Mouse (Mus musculus) regulatory T cell (primary cell): ENCODE data around the gene Dcaf5.

Experiments used
- in situ Hi-C: fragments of 300-600 bp; cut with MboI, MseI; formaldehyde crosslinking; loops from one replicate; pipeline ENCODE4 v1.15.1; 2025; ENCODE audit warnings: high pct_unique_total_duplicates

Dcaf5 gene

GRCm38 (mm10) chr12:80436336-80436976 lies at the start of gene Dcaf5:
Dcaf5 (minus strand) TSS chr12:80436601.
- in situ Hi-C loops = no loop called here

GRCm38 (mm10) chr12:80483397-80483796 lies 47.0 kb upstream of the Dcaf5 start:
- in situ Hi-C loops = no loop called here

- in situ Hi-C loops = no loop called here
These were observed 43.6 kb upstream of the Dcaf5 start for GRCm38 (mm10) chr12:80479986-80480385.

- in situ Hi-C loops = no loop called here
These were observed 37.3 kb upstream of the Dcaf5 start for GRCm38 (mm10) chr12:80473731-80474130.

GRCm38 (mm10) chr12:80471926-80472325 lies 35.5 kb upstream of the Dcaf5 start:
- in situ Hi-C loops = no loop called here

- in situ Hi-C loops = no loop called here
These were observed 33.8 kb upstream of the Dcaf5 start for GRCm38 (mm10) chr12:80470206-80470605.

GRCm38 (mm10) chr12:80463666-80464269 lies 27.4 kb upstream of the Dcaf5 start:
- in situ Hi-C loops = loop anchor here (10.0 kb wide), 1 partner anchor 1549 kb away; no protein-coding TSS in a partner anchor

- in situ Hi-C loops = loop anchor here (10.0 kb wide), 1 partner anchor 1548 kb away; no protein-coding TSS in a partner anchor
These were observed 26.7 kb upstream of the Dcaf5 start, which contains the start of gene Exd2 for GRCm38 (mm10) chr12:80462942-80463651. Exd2 (plus strand) TSS chr12:80463095.

GRCm38 (mm10) chr12:80462292-80462896 lies 26.0 kb upstream of the Dcaf5 start:
- in situ Hi-C loops = loop anchor here (10.0 kb wide), 1 partner anchor 1548 kb away; no protein-coding TSS in a partner anchor

- in situ Hi-C loops = no loop called here
These were observed 21.6 kb upstream of the Dcaf5 start for GRCm38 (mm10) chr12:80458033-80458432.

- in situ Hi-C loops = no loop called here
These were observed 17.1 kb upstream of the Dcaf5 start for GRCm38 (mm10) chr12:80453506-80453905.

GRCm38 (mm10) chr12:80444525-80445109 lies 8.2 kb upstream of the Dcaf5 start:
- in situ Hi-C loops = no loop called here

- in situ Hi-C loops = no loop called here
These were observed 4.6 kb upstream of the Dcaf5 start for GRCm38 (mm10) chr12:80440957-80441356.

- in situ Hi-C loops = no loop called here
These were observed 762 bp upstream of the Dcaf5 start for GRCm38 (mm10) chr12:80437051-80437675.

GRCm38 (mm10) chr12:80435887-80436286 lies 514 bp downstream of the Dcaf5 start:
- in situ Hi-C loops = no loop called here

GRCm38 (mm10) chr12:80434961-80435691 lies 1.3 kb downstream of the Dcaf5 start:
- in situ Hi-C loops = no loop called here

- in situ Hi-C loops = no loop called here
These were observed 1.8 kb downstream of the Dcaf5 start for GRCm38 (mm10) chr12:80434601-80434960.

GRCm38 (mm10) chr12:80433266-80433665 lies 3.1 kb downstream of the Dcaf5 start:
- in situ Hi-C loops = no loop called here

GRCm38 (mm10) chr12:80427683-80428082 lies 8.7 kb downstream of the Dcaf5 start:
- in situ Hi-C loops = no loop called here

GRCm38 (mm10) chr12:80415100-80415499 lies 21.3 kb downstream of the Dcaf5 start:
- in situ Hi-C loops = no loop called here

- in situ Hi-C loops = no loop called here
These were observed 25.5 kb downstream of the Dcaf5 start for GRCm38 (mm10) chr12:80410855-80411254.
